Mouse (Mus musculus) lung, embryonic 14.5 days (tissue): ENCODE measurements at regions not wholly inside any gene's neighbourhood (a gene's known extent, or its start where the extent isn't known, plus 50 kb on each side); places are given as distances from the start of the nearest gene placed in this dataset.

Source experiments
- ATAC-seq: fragments of 200-750 bp; cut with Nextera tagmentation; 2 replicates; pipeline ENCODE4 v1.8.0; 2017; ENCODE audit warnings: mild to moderate bottlenecking, moderate TSS enrichment, moderate library complexity; ENCODE audit not compliant: insufficient read depth
- DNase-seq: peaks from one replicate; pipeline ENCODE4 v3.0.0-alpha.2; 2015
- H3K27ac ChIP-seq: fragments of 300-500 bp; sonication (generic); 2 replicates; pipeline ENCODE4 v1.5.1; 2014; ENCODE audit warnings: low read depth, mild to moderate bottlenecking, moderate library complexity
- H3K27me3 ChIP-seq: fragments of 300-500 bp; sonication (generic); 2 replicates; pipeline ENCODE4 v1.6.1; 2014; ENCODE audit warnings: low read length, control low read depth; ENCODE audit not compliant: insufficient read depth
- H3K36me3 ChIP-seq: fragments of 300-500 bp; sonication (generic); 2 replicates; pipeline ENCODE4 v1.6.1; 2014; ENCODE audit warnings: control low read depth; ENCODE audit not compliant: insufficient read depth
- H3K4me1 ChIP-seq: fragments of 300-500 bp; sonication (generic); 2 replicates; pipeline ENCODE4 v1.6.1; 2014; ENCODE audit warnings: antibody characterized with exemption, control low read depth; ENCODE audit not compliant: insufficient read depth
- H3K4me2 ChIP-seq: fragments of 300-500 bp; sonication (generic); 2 replicates; pipeline ENCODE4 v1.6.1; 2014; ENCODE audit warnings: mild to moderate bottlenecking
- H3K4me3 ChIP-seq: fragments of 300-500 bp; sonication (generic); 2 replicates; pipeline ENCODE4 v1.5.1; 2014; ENCODE audit warnings: low read depth, low read length
- H3K9ac ChIP-seq: fragments of 300-500 bp; sonication (generic); 2 replicates; pipeline ENCODE4 v1.6.1; 2014
- H3K9me3 ChIP-seq: fragments of 300-500 bp; sonication (generic); 2 replicates; pipeline ENCODE4 v1.6.1; 2016; ENCODE audit warnings: low read depth, low read length, control low read depth
- CTCF ChIP-seq: IDR thresholded peaks from 2 replicates; pipeline ENCODE4 v1.5.1; 2016; ENCODE audit warnings: antibody characterized with exemption, low read depth
- WGBS: fragments of 180-500 bp; shearing (Covaris S2); extraction: QIAGEN DNeasy Blood & Tissue Kit; methylation state at CpG from one replicate; pipeline ENCODE4 v1.1.7; 2014; 5-methylcytosine and 5-hydroxymethylcytosine counted together

DNA sequence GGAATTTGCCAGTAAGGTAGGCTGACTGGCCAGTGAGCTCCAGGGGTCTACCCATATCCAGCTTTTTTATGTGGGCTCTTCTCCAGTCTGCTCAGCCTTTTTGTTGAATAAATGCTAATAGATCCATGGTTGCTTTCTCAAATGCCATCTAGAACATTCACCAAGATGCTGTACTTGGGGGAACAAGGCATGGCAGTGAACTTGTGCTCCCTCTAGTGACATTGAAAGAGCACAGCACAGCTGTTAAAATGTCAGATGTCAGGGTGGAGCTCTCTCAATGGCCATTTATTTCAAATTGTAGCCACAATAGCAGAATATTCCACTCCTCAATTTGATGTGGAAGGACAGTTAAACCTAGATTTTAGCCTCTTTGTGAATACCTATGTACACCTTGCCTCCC, 86.3 kb downstream of the Kcnk1 start:
- no peaks in the 10 kb centered on the region for H3K4me1 ChIP-seq
- no peaks in the 10 kb centered on the region for H3K9me3 ChIP-seq
- ATAC-seq (no peak), DNase-seq (peak; percentile 64)
- peak; percentile 78 for TF ChIP-seq CTCF
- H3K9ac ChIP-seq, result no peak overlapping the region
- H3K27me3 ChIP-seq, result no peaks in the 10 kb centered on the region
- H3K27ac ChIP-seq, result no peak overlapping the region
- no peak overlapping the region for H3K4me3 ChIP-seq
- no peaks in the 10 kb centered on the region for H3K36me3 ChIP-seq
- H3K4me2 ChIP-seq, result no peak overlapping the region

DNA sequence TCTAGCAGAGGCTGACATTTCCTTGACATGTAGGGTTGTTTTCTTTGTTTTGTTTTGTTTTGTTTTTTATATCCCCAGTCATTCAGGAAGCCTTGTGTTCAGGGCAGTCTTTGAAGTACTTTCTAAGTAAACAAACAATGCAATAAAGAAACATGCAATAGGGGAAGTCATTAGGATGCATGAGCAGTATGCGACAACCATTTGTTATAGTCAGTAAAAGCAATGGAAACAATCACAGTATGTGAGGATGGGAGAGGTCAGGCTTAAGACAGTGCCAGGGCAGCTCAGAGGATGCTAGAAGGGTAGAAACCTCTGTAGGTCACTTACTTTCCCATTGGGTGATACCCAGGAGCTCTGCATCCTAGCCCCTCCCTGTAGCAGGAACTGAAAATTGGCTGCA, 87.9 kb downstream of the Kcnk1 start:
- TF ChIP-seq CTCF, result no peak
- Histone ChIP-seq H3K4me1 (no peaks in the 10 kb centered on the region), H3K36me3 (no peaks in the 10 kb centered on the region), H3K4me3 (no peak overlapping the region), H3K9ac (no peak overlapping the region), H3K27ac (no peak overlapping the region), H3K27me3 (no peaks in the 10 kb centered on the region), H3K4me2 (no peak overlapping the region), H3K9me3 (no peaks in the 10 kb centered on the region)
- DNase-seq, result no peak
- no peak for ATAC-seq
- WGBS, result 57% methylated on average over 1 of the region's 1 CpGs

DNA sequence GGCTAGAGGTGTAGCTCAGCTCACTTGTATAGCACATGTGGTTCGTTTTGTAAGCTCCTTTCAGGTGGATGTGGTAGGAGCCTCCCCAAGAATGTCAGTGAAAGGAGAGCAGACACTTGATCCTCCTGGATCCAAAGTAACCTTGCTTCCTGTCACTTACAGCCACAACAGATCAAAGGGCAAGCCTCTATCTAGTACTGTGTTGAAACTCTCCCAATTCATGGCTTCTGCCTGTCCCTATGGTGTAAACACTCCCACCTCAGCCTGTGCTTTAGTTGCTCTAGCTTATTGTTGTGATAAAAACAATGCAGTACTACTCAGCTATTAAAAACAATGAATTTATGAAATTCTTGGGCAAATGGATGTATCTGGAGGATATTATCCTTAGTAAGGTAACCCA, 95.8 kb downstream of the Kcnk1 start:
- Histone ChIP-seq H3K27ac (no peak overlapping the region), H3K4me3 (no peak overlapping the region), H3K27me3 (no peaks in the 10 kb centered on the region), H3K9me3 (no peaks in the 10 kb centered on the region; the same call in 1 of the 2 replicates), H3K4me1 (no peaks in the 10 kb centered on the region), H3K9ac (no peak overlapping the region), H3K4me2 (no peak overlapping the region), H3K36me3 (no peaks in the 10 kb centered on the region)
- WGBS, result 66% methylated on average over 1 of the region's 1 CpGs
- no peak for TF ChIP-seq CTCF
- DNase-seq (no peak), ATAC-seq (no peak)

DNA sequence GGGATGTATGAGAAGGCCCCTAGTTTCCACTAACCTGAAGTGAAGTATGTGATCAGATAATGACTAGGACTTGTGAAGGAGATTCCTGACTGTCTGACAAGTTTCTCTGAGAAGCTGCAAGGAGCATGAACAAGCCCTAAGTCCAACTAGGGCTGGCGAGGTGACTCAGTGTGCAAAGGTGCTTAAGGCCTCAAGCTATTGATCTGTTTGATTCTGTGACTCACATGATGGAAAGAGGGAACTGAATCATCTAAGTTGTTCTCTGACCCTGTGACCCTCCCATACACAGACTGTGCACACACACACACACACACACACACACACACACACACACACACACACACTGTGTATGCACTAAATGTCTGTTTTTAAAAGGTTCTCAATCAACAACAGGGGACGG, 99.0 kb downstream of the Kcnk1 start:
- no peaks in the 10 kb centered on the region for H3K4me1 ChIP-seq
- DNase-seq (no peak), ATAC-seq (no peak)
- no peaks in the 10 kb centered on the region; the same call in 1 of the 2 replicates for H3K9me3 ChIP-seq
- 71% methylated on average over 2 of the region's 2 CpGs for WGBS
- H3K4me2 ChIP-seq, result no peak overlapping the region
- TF ChIP-seq CTCF, result no peak
- no peak overlapping the region for H3K27ac ChIP-seq
- no peak overlapping the region for H3K9ac ChIP-seq
- H3K27me3 ChIP-seq, result no peaks in the 10 kb centered on the region
- no peak overlapping the region for H3K4me3 ChIP-seq
- no peaks in the 10 kb centered on the region for H3K36me3 ChIP-seq

DNA sequence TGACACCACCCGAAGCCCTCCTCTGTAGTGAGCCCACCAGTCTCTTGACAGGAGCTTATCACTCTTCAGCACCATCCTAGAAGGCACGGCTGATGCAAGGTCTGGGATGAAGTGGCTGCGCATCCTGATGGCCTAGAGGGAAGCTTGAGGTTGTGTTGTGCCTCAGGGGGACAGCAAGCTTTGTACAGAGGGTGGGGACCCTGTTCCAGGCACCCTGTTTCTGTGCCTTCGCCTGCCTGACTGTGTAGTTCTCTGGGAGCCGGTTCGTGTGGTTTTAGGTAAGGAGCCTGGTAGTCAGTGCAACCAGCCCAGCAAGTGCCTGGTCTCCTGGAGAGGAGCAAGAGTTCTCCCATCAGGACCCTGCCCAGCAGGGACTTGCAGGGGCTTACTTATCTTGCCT, 101.1 kb downstream of the Kcnk1 start:
- Histone ChIP-seq H3K27ac (no peak overlapping the region), H3K27me3 (no peaks in the 10 kb centered on the region), H3K4me3 (no peak overlapping the region), H3K9ac (no peak overlapping the region), H3K4me2 (no peak overlapping the region), H3K36me3 (no peaks in the 10 kb centered on the region), H3K4me1 (no peaks in the 10 kb centered on the region), H3K9me3 (no peaks in the 10 kb centered on the region)
- no peak for DNase-seq
- no peak for TF ChIP-seq CTCF
- ATAC-seq, result no peak
- 55% methylated on average over 6 of the region's 6 CpGs for WGBS

DNA sequence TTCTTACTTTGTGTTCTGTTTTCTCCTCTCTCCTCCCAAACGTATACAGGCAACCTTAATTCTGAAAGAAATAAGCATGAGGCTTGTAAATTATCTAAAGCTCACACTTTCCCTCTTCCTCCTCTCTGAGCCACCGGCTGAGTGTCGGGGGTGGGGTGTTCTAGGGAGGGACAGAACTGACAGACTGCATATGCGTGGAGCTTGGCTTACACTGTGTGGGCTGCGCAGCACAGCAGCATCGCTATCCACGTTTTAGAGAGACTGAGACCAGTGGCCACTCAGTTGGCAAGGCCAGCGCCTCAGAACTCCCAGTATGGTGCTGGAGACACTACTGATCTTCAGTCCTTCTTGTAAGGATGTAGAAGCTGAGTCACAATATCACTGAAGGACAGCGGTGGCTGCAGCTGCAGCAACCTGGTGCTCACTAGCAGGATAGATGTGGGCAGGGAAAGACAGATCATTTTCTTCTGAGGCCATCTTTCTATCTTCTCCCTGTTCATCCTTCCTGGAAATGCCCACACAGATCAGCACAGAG, 101.7 kb downstream of the Kcnk1 start:
- H3K36me3 ChIP-seq, result no peaks in the 10 kb centered on the region
- TF ChIP-seq CTCF, result no peak
- no peaks in the 10 kb centered on the region for H3K27me3 ChIP-seq
- DNase-seq (no peak), ATAC-seq (no peak)
- H3K9ac ChIP-seq, result no peak overlapping the region
- WGBS, result 59% methylated on average over 9 of the region's 9 CpGs
- H3K27ac ChIP-seq, result no peak overlapping the region
- H3K4me3 ChIP-seq, result no peak overlapping the region
- H3K9me3 ChIP-seq, result no peaks in the 10 kb centered on the region
- H3K4me2 ChIP-seq, result no peak overlapping the region
- H3K4me1 ChIP-seq, result no peaks in the 10 kb centered on the region

DNA sequence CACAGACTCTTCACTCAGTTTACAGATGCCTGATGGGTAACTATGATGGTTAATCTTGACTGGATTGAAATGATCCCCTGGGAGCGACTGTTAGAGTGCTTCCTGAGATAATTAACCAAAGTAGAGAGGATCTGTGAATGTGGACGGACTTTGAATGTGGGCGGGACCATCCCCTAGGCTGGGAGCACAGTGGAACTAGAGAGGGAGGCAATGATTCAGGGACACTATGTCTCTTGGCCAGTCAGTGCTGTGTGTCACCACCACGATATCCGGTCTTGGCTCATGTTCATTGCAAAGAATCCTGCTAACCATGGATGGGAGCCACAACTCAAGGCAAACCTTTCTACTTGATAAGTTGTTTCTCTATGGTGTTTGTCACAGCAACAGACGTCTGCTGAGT, 103.9 kb downstream of the Kcnk1 start:
- WGBS, result 84% methylated on average over 6 of the region's 6 CpGs
- no peaks in the 10 kb centered on the region for H3K9me3 ChIP-seq
- ATAC-seq, result no peak

DNA sequence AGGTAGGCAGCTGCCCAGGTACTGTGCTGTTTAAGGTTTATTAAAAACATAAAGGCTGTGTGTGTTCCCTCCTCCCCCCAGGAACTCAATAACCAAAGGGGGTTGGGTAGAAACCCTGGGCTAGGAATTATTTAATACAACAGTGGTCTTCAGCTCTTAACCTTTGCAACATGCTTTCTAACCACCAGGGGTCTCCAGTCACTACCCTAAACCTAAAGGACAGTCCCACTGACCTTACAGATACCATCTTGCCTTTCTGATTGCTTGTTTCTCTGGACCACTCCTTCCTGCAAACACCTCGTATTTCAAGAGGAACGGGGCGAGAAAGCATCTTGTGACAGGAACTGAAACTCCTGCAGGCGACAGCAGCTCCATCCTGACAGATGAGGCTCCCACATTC, 104.9 kb downstream of the Kcnk1 start:
- no peaks in the 10 kb centered on the region for H3K27me3 ChIP-seq
- H3K36me3 ChIP-seq, result no peaks in the 10 kb centered on the region
- no peaks in the 10 kb centered on the region for H3K4me1 ChIP-seq
- no peak overlapping the region for H3K27ac ChIP-seq
- H3K9me3 ChIP-seq, result no peaks in the 10 kb centered on the region
- H3K4me3 ChIP-seq, result no peak overlapping the region
- DNase-seq (peak; percentile 28), ATAC-seq (no peak)
- no peak overlapping the region for H3K4me2 ChIP-seq
- H3K9ac ChIP-seq, result no peak overlapping the region
- peak; percentile 36 for TF ChIP-seq CTCF
- 36% methylated on average over 4 of the region's 4 CpGs for WGBS

More for the DNA sequence above, 103.9 kb downstream of the Kcnk1 start:
- H3K4me3 ChIP-seq, result no peak overlapping the region
- no peak for TF ChIP-seq CTCF
- no peak overlapping the region for H3K4me2 ChIP-seq
- no peaks in the 10 kb centered on the region for H3K4me1 ChIP-seq
- no peaks in the 10 kb centered on the region for H3K27me3 ChIP-seq
- H3K9ac ChIP-seq, result no peak overlapping the region
- no peaks in the 10 kb centered on the region for H3K36me3 ChIP-seq
- H3K27ac ChIP-seq, result no peak overlapping the region
- no peak for DNase-seq
